Mouse (Mus musculus): ENCODE measurements around the gene Ddx1.

GRCm38 (mm10) chr12:13188059-13188700 is 60.8 kb downstream of the Ddx1 start:
- TF ChIP-seq E2F4 (IDR thresholded peaks at IDR 0.05; ENCODE audit: insufficient read depth) (no peak), POLR2A (IDR thresholded peaks at IDR 0.05; ENCODE audit: insufficient read length, low read depth) (no peak), TCF3 (IDR thresholded peaks at IDR 0.05; ENCODE audit: insufficient read length, low read depth) (no peak), USF1 (IDR thresholded peaks at IDR 0.05; ENCODE audit: low read depth) (no peak), POLR2AphosphoS2 (IDR thresholded peaks at IDR 0.05; ENCODE audit: insufficient read length, low read depth) (no peak), MYOG (IDR thresholded peaks at IDR 0.05; ENCODE audit: control insufficient read depth in 1 of 3, insufficient read depth in 1 of 3, insufficient read length in 2 of 3, low read depth in 2 of 3) (no peak)
